Mouse (Mus musculus) spleen, adult 2 months (tissue): ENCODE measurements around the gene Adamts3.

ENCODE experiments used
- CTCF ChIP-seq: fragments of 200-500 bp; IDR thresholded peaks from 2 replicates; pipeline ENCODE4 v1.5.1; 2011; ENCODE audit warnings: mild to moderate bottlenecking, inconsistent platforms; ENCODE audit not compliant: insufficient read depth, insufficient read length, insufficient replicate concordance; ENCODE audit errors: extremely low read depth
- POLR2A ChIP-seq: fragments of 200-500 bp; IDR thresholded peaks from 2 replicates; pipeline ENCODE4 v1.6.1; 2011; ENCODE audit warnings: low read depth, low read length, inconsistent platforms

GRCm38 (mm10) chr5:89911508-89911907 is 28.4 kb upstream of the Adamts3 start:
- TF ChIP-seq CTCF = no peak
- TF ChIP-seq POLR2A = no peak
